8 mouse cellular contexts compared by ENCODE assay signal in genomic region chr2:127269491-127270299, GRCm38 (mm10). TPM values are rescaled to one million over a fixed set of nuclear protein-coding genes. Genes with fewer than 3 reads are reported as not detected.
DNase-seq lines count a peak whose midpoint lies in the region; ATAC-seq lines count a peak whose summit lies in the region.

Gene Stard7 (plus strand): TSS chr2:127270218.

- peak within 1 kb of the TSS; percentile 82 for H3K4me2 ChIP-seq in hindbrain, embryonic 11.5 days (replicated peaks; ENCODE audit: low read depth, low read length)

- peak within 1 kb of the TSS; percentile 89 for H3K27ac ChIP-seq in hindbrain, embryonic 11.5 days (ENCODE audit: low read depth, low read length)

- no peaks in the 10 kb centered on the region for H3K9me3 ChIP-seq in hindbrain, embryonic 11.5 days (ENCODE audit: control insufficient read depth, low read length)

- ATAC-seq in hindbrain, embryonic 11.5 days (ENCODE audit: low FRiP score): peak; percentile 99

- no peaks in the 10 kb centered on the region for H3K27me3 ChIP-seq in hindbrain, embryonic 11.5 days (ENCODE audit: control insufficient read depth, insufficient read depth, low read length)

- H3K36me3 ChIP-seq in hindbrain, embryonic 11.5 days (ENCODE audit: control insufficient read depth, insufficient read depth, low read length): no peaks in the 10 kb centered on the region

- under 1% methylated on average over 47 of the region's 49 CpGs for WGBS in hindbrain, embryonic 11.5 days

- H3K4me3 ChIP-seq in hindbrain, embryonic 11.5 days (ENCODE audit: low read depth, low read length): peak within 1 kb of the TSS; percentile 94

- peak within 1 kb of the TSS; percentile 90 for H3K9ac ChIP-seq in hindbrain, embryonic 11.5 days (ENCODE audit: low read depth, low read length)

- H3K4me1 ChIP-seq in hindbrain, embryonic 11.5 days (replicated peaks; ENCODE audit: control insufficient read depth, insufficient read depth, low read length): no peaks in the 10 kb centered on the region

- DNase-seq in Muller cell, postnatal 12 days (ENCODE audit: inconsistent ontology term): peak; percentile 94
- DNase-seq in cerebellum, adult 9-11 months: peak; percentile 98
- DNase-seq in frontal cortex, adult 2 months (ENCODE audit: extremely low spot score in 1 of 2, low spot score in 1 of 2): peak; percentile 94 to 98
- peak; percentile 93 for DNase-seq in hindbrain, embryonic 11.5 days (ENCODE audit: low spot score)
- DNase-seq in layer of hippocampus, postnatal 10 days (ENCODE audit: low spot score in 2 of 2): peak; percentile 93 to 95
- peak; percentile 98 for DNase-seq in lung, postnatal 10 days
- peak; percentile 94 for DNase-seq in ovary, postnatal 36 days (ENCODE audit: low spot score)
- peak; percentile 94 for DNase-seq in thymus, postnatal 25 days

RNA-seq across cellular contexts. Expression of gene Stard7, which starts in this region (rescaled TPM):
- 89.9 and 98.4 TPM in 2 replicates for polyA plus RNA-seq in frontal cortex, adult 2 months (2012; rRNA removed)
- polyA plus RNA-seq in hindbrain, embryonic 11.5 days (2014; fragmentation: Nextera tagmentation; extraction: Ambion mirVana): 79.5 and 79.9 TPM in 2 replicates
- 100 to 1,000 TPM; 169 to 186 TPM for total RNA-seq in layer of hippocampus, postnatal 10 days (2021)

Comparison
In these comparisons a context has a peak if more than half of its experiments do, and no peak if none do; other contexts are left out.
1. Peak in every context shown above with its lines: DNase-seq, ATAC-seq, H3K4me3 ChIP-seq and H3K27ac ChIP-seq.